Mouse (Mus musculus) urinary bladder, postnatal 4 days (tissue): ENCODE results near the gene Nrip1.
A peak's percentile ranks its signal among the peaks of the same experiment; 100 is the strongest.

Source experiments
- DNase-seq, 2 experiments: peaks; one replicate each; pipeline ENCODE4 v3.0.0; 2021 to 2022; ENCODE audit warnings: low spot score in 2 of 2

The Nrip1 gene

DNA sequence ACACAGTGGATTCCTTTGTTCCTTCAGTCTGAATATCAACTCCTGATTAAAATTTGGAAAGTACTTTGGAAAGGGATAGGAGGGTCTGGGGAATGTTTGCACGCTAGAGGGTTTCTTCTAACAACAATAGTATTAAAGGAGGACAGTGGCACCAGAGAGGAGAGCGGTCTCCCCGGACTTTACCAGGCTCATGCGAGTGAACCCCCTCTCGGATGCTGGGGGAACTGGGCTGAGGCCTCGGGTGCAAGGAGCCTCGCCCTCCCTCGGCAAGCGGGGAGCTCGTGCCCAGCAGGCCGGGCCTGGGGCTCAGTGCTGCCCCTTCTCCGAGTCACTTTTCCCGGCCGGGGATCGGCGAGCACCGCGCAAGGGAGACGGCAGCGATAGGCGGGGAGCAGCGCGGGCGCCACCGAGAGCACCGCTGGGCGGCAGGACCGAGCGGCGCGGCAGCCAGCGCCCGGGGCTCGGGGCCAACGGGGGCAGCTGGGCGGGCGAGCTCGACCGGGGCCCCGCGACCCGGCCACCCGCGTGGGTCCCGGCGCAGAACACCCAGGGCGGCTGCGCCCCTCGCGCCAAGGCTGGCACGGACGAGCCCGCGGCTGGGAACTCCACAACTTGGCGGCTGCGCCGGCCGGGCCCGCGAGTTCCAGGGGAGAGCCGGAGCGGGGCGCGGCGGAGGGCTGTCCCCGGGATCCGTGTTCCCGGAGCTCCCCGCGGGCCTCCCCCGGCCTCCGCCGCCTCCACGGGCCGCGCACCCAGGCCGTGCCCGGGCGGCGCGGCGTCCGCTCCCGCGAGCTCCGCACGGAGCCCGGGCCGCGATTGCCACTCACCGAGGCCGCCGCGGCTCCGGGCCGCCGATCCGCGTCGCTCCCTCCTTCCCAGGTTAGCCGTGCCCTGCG, 1.3 kb downstream of the Nrip1 start:
- peak; percentile 62 to 64 for DNase-seq

GRCm38 (mm10) chr16:76371614-76371917, 2.1 kb downstream of the Nrip1 start:
- no peak for DNase-seq

DNA sequence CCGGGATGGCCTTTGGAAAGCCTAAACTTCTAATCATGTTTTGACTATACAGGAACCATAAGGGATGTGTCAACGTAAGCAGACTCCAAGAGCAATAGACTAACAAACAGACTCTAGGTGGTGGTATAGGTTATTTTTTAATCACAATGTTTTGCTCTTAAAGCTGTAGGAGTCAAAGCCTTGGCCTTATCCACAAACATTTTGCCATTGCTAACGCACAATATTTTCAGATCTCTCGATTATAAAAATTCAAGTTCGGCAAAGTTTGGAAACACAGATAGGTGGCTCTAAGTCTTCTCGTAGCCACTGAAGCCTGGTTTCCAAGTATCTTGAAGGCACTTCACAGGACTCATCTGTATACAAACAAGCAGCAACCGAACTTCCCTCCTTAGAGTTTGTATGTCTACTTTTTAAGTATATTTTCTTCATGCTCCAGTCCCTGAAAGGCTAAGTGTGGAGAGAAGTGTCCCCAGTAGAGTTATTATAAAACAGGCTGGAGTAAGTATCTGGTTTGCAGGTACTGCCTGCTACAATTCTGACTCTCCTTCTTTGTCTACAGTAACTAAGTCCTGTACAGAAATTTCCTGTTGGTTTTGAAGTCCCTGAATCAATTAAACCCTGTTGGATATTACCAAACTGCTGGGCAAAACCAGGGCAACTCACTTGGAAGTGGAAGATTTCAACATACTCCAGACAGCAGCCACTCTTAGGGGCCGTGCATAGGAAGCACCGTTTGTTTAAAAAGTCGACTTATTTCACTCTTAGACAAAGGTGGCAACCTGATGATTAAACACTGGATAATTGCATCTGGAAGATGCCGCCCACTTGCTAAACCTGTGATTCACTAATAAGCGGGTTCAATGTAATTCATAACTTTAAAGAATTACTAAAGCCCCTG, 2.7 kb downstream of the Nrip1 start:
- DNase-seq, result no peak

DNA sequence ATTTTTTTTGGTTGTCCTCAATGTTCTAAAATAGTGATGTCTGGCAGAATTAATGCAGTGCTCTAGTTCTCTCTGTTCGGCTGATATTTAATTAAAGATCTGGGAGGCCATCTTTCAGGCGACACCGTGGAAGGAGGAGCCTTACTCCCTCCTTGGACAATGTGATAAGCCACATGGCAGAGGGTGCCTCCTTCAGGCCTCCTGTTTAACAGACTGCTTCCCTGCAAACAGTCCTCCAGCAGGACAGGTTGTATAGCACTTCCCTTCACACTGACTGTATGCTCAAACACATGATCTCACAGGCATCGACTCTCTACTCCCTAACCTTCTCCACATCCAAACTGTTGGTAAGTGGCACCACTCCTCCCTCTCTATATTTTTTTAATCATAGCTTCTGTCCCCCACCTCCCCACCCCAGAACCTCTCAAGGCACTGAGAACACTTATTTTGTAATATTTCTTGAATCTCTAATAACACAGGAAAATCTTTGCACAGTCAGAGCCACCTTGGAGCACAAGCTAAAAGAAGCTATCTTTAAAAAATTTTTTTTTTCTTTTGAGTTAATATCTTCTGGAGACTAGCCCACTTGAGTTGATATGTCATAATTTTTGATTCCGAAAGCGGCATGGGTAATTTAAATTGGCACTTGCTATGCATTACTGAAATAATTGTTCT, 3.4 kb downstream of the Nrip1 start:
- no peak for DNase-seq

DNA sequence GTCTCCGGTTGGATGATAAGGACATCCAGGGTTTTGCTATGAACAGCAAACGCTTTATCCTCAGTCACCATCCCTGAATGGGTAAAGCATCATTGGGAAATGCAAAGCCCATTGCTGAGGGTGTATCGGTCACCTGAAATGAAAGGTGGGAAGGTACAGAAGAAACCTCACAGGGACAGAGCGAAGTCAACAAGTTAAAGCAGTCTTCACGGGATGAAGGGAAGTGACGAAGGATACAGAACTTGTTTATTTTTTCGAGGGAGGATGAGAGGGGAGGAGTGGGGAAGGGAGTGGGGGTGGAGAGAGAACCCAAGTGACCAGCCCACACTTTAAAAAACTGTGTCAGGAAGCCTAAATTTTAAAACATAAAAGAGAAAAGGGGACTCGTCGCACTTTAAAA, 4.4 kb downstream of the Nrip1 start:
- DNase-seq, result no peak

DNA sequence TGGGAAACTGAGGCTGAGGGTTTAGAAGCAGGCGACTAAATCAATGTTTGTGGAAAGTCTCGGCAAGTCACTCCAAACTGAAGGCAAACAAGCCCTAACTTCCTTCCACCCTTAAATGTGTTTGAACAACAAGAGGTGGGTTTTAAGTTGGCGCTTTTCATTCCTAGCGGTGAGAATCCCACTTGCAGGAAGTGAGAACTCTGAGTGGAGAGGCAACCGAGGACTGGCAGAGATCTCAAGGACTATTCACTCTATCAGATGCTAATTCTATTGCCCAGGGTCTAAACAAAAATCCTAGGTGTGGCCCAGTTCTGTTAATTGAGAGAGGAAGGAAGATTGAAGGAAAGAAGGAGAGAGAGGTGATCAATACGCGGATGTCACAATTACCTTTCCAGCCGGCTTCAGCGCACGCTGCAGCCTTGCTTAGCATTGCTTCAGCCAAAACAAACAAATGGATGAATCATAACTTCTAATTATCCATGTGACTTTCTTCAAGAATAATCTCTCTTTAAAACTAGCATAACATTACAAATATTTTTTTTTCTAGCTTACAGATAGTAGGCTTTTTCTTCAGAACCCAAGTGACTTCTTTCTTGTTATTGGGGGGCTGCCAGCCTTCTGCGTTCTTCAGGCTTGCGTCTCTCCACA, 6.2 kb downstream of the Nrip1 start:
- DNase-seq, result no peak

GRCm38 (mm10) chr16:76365790-76366406, 7.7 kb downstream of the Nrip1 start:
- no peak for DNase-seq

DNA sequence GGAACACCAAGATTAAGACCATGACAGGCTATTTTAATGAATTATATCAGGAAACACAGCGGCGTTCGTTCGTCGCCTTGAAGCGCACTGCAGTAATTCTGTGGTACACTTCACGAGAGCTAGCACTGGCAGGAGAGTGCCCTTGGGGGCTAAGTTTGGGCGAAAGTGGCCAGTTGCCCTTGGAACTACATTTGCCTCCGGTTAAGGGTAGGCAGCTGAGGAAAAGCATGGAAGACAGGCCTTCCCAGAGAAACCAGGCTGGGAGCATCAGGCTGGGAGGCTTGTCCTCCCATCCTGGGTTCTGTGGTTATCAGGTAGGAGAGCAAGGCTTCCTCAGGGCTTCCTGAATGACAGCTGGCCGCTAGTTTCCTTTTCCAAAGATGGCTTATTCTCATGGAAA, 8.4 kb downstream of the Nrip1 start:
- no peak for DNase-seq

DNA sequence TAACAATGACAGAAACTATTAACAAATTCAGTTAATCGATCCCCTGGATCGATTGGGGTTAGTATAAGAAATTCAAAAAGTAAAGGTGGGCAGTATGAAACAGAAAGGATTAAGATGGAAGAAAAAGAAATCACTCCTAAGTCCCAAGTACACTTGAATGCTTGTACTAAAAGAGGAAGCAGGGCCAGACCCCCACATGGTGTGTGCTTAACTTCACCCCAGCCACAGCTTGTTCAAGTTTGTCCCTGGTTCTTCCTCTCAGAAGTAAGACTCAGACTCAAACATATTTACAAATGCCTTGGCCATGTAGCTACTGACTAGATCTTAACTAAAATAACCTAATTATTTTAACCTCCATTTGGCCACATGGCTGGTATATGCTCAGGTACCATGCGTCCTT, 10.0 kb downstream of the Nrip1 start:
- no peak for DNase-seq

- no peak for DNase-seq
Observed at GRCm38 (mm10) chr16:76362982-76363381, 10.6 kb downstream of the Nrip1 start.

GRCm38 (mm10) chr16:76360441-76360840, 13.2 kb downstream of the Nrip1 start:
- no peak for DNase-seq

DNA sequence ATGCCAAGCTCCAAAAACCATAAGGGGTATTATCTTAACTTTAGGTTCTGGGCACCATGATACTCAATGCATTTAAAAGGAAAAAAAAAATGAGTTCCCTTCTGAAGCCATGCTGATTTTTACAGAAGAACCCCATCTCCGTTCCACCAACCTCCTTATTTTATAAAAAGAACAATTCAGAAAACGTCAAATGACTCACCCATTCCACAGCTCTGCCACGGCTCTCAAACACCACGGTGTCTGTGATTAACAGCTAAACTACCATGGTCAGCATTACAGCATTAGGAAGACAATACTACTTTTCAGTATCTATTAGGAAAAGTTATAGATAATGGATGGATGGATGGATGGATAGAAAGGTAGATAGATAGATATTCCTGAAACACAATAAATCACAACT, 14.9 kb downstream of the Nrip1 start:
- DNase-seq, result no peak

GRCm38 (mm10) chr16:76358128-76358748, 15.4 kb downstream of the Nrip1 start:
- no peak for DNase-seq

GRCm38 (mm10) chr16:76357155-76357554, 16.5 kb downstream of the Nrip1 start:
- no peak for DNase-seq

DNA sequence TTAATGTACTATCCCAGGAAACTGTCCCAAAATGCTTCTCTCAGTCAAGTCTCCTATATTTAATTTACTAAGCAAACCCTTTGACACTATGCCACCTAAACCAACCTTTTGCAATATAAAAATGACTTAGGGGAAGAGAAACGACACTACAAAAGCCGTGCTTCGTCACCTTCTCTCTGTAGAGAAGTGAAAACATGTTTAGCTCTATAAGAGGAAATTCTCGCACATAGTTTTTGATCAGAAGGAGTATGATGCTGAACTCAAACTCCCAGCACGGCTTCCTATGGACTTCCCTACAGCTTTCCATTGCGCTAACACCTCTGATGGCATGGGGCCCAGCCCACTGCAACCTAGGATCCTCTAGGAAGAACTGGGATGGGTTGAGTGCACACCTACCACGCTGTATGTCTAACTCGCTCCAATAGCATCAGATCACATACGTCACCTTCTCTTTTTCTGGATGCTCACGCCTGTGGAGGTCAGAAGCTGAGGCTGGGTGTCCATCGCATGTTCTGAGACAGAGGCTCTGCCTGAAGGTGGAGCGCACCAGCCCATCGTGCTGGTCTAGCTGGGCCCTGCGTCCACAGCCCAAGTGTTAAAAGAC, 17.6 kb downstream of the Nrip1 start:
- DNase-seq, result no peak

- no peak for DNase-seq
Observed at GRCm38 (mm10) chr16:76355267-76355666, 18.4 kb downstream of the Nrip1 start.

- DNase-seq, result no peak
Observed at GRCm38 (mm10) chr16:76354841-76355240, 18.8 kb downstream of the Nrip1 start.

DNA sequence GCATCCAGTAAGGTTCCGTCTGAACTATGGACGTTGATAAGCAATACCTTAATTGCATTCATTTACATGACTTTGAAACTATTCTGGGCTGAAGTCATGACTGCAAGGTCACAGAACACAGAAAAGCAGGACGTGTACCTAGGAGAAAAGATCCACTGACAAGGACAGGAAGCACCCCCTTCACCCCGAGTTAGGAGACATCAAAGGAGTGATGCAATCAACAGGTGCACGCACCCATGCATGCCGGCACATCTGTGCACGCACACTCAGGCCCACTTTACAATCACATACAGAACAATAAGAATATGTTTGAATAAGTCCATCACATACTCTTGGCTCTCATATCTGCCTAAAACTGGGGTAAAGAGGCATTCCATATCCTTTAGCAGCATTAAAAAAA, 19.3 kb downstream of the Nrip1 start:
- no peak for DNase-seq

GRCm38 (mm10) chr16:76350922-76351321, 22.7 kb downstream of the Nrip1 start:
- no peak for DNase-seq

DNA sequence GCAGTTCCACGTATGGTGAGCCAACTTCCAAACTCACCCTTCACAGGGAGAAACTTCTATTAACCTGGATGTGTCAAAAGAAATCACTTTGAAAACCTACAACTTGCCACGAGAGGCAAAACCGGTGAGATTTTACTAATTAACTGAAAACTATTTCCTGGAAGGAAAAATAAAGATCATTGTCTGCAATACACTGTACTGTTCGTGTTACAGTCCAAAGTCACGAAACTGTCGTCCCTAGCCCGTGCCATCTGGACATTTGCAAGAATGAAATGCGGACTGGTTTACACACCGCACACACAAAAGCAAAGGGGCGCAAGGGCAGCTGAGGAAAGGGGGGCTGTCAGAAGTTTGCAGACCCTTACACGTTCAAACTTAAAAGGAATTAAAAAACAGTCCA, 24.6 kb downstream of the Nrip1 start:
- no peak for DNase-seq
